Mouse (Mus musculus) erythroid progenitor cell, adult 5-6 weeks (primary cell): ENCODE measurements around the gene Lrpap1. TPM values are rescaled to one million over a fixed set of nuclear protein-coding genes. Genes with fewer than 3 reads are reported as not detected.

ENCODE experiments used
- ATAC-seq: replicated peaks from 2 replicates; pipeline ENCODE4 v1.8.0; 2016; ENCODE audit warnings: moderate number of reproducible peaks, mild to moderate bottlenecking, moderate TSS enrichment, inconsistent platforms; ENCODE audit not compliant: poor library complexity, low FRiP score, severe bottlenecking
- total RNA-seq, 2 experiments: library from RNA; stranded (forward) in 1 of 2; stranded (reverse) in 1 of 2; fragments of 150-400 nt in 1 of 2; fragments of 186-747, 209-891 nt in 1 of 2; gene quantifications; 2 replicates each; pipeline versions ENCODE4 v1.2.3 to v1.2.4; 2015 to 2017; ENCODE audit warnings: low replicate concordance in 2 of 2

The Lrpap1 gene
- total RNA-seq, 2 experiments from 2014 or later = 7.1 to 17.8 TPM

DNA sequence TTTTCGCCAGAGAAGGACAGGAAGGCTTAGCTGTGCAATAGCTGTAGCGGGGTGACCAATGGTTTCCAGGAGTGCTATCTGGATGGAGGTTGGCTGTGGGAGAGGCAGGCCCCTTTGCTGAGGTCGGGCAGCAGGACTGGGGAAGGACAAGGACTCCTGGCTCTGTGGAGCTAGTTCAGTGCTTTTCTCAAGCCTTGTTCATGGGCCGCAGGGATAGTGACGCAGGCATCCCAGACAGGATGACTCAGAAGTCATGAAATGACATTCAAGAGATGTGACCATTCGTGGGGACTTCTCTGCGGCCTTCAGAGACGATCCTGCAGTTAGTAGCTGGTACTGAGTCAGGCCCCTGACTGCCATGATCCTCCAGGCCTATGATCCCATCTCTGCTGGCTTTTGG, 35.3 kb downstream of the Lrpap1 start:
- ATAC-seq = no peak

DNA sequence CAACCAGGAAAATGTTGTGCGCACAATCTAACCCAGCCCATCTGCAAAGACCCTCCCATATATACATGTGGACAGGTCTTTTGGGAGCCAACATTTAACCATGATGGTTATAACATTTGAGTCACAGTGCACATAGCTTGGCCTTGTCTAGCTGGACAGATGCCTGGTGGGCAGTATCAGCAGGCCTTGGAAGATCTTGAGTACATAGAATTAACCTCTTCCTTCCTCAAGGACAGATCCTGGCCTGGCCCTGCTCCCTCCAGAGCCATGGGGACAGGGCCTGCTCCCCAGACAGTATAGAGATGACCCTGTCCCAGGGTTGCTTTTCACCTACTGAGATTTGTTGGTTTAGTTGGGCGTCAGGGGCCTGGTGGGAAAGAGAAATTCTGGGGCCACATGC, 35.7 kb downstream of the Lrpap1 start:
- no peak for ATAC-seq

DNA sequence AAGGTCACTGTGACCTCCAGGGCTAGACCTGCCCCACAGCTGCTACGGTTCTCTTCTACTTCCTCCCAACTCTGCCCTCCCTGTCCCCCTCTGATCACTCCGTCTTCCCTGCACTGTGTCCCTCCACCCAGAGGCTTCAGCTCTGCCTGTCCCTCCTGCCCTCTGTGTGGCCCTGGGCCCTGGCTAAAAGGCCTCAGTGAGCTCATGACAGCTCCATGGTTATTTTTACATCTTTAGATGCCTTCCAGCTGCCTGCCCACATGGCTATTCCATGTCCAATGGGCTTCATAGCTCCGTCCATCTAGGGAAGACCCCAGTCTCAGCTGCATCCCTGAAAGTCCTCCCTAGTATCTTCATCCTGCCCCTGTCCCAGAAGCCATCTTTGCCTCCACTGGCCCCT, 45.5 kb downstream of the Lrpap1 start:
- ATAC-seq = no peak

DNA sequence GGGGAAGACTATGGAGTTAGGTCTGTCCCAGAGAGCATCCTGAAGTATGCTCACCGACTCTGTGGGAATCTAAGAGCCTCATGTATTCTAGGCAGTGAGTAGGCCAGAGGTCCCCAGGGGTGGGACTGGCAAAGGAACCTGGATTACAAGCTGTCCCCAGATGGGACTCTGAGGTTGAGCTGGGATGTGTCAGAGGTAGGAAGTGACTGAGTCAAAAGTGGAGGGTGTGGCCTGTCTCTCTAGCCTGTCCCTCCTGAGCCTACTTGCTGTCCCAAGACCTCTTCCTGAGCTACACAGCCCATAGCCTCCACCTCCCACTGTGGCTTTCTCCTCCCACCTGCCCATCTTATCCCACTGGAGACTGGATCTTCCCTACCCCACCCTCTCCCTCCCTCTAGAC, 47.4 kb downstream of the Lrpap1 start:
- no peak for ATAC-seq

DNA sequence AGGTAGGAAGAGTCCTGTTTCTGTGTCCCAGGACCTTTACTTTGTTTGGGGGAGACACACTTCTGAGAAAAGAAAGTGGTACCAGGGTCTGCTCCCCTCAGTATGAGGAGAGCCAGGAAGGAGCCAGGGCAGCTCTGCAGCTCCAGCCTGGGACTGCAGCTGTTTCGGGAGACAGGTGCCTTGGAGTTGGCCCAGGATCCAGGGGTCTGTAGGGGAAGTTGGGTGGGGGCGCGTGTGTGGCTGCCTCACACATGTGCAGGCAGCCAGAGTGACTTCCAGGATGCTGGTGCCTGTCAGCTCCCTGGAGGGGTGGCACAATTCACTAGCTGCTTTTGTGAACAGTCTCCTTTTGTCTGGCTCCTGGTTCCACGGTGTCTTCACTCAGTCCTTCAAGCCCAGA, 48.0 kb downstream of the Lrpap1 start:
- ATAC-seq = no peak

DNA sequence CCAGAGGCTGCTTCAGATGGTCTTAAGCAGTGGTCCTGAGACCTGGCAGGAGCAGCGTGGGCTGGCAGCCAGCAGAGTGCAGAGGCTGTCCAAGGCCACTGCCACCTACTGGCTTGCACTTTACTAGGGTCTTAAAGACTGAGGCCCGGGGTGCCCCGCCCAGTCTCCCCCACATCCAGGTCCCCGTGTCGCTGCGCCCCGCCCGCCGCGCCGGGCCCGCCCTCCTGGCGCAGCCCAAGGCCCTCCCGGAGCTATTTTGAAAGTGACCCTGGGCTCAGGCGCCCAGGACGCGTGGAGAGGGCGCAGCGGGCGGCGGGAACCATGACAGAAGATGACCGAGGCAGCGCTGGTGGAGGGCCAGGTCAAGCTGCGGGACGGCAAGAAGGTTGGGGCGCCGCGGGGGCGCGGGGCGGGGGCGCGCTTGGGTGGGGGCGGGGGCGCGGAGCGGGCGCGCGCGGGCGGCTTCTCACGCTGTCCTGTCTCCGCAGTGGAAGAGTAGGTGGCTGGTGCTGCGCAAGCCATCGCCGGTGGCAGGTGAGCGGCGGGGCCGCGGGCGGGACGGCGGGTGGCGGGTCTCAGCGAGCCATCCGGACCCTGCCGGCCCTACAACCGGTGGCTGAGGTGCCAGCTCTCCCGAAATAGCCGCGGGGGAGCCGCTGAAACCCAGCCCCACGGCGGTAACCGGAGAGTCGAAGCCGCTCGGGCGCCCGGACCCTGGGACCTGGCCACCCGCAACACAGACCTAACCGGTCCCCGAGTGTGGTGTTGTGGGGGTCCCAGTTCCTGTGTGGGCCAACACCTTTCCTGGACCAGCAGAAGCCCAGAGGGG, 48.7 kb downstream of the Lrpap1 start, which contains the start of gene Dok7:
Gene Dok7, plus strand, starts transcription at position 163 of the 829 bp plus-strand sequence.
- no peak for ATAC-seq

DNA sequence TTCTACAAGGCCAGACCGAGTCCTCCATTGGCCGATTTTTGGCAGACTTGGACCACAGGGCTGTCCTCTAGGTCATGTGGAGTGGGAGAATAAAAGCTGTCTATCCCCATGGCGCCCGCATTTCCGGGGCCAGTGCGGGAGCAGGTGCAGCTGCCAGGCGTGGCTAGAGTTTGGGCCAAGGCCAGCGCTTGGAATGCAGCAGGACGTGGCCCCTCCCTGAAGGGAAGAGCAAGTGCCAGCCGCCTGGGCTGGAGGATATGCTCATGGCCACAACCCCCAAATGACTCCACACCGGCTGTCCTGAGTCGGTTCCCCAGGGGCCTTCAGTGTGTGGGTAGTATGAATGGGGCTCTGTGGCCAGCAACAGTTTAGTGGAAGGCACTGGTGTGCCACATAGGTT, 50.5 kb downstream of the Lrpap1 start:
- ATAC-seq = no peak

DNA sequence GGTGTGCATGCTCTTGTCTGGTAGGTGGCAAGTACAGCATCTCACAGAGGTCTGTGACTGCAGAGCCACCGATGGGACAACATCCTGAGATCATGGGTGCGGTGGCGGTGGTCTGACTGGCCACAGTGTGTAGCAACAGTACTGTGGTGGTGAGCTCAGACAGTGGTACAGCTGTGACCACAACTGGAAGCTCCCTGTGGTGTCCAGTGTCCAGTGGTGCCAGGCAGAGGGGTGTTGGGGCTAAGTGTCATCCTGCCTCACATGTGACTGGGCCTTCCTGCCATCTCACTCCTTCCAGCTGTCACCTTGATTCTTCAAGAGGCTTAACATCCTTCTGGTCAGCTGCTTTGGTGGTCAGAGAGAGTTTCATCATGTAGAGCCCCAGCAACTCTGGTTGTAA, 50.9 kb downstream of the Lrpap1 start:
- no peak for ATAC-seq

DNA sequence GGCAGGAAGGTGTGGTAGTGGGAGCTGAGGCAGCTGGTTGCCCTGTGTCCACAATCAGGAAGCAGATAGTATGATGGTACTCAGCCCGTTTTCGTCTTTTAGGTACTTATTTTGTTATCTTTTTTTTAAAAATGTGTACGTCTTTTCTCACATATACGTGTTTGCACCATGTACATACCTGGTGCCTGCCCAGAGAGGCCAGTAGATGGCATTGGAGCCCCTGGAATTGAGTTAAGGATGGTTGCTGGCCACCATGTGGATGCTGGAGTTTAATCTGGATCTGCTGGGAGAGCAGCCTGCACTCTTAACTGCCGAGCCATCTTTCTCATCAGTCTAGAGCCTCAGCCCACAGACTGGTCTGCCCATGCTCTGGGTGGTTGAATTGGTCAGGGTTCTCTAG, 55.0 kb downstream of the Lrpap1 start:
- no peak for ATAC-seq

DNA sequence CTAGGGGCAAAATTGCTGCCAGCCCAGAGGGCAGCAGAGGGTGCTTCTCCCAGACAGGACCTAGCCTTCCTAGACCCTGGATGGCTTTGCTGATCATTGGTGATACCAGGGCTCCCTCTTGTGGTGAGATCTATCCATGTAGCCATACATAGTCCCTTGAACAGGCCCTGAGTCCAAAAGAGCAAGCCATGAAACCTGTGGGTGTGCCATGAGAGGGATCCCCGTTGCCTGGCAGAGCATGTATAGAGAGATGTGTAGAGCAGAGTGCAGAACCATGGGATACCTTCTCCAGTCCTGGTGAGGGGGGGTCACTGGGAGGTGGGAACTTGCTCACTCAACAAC, 62.5 kb downstream of the Lrpap1 start:
- ATAC-seq = peak; percentile 56; the same call in 1 of the 2 replicates

DNA sequence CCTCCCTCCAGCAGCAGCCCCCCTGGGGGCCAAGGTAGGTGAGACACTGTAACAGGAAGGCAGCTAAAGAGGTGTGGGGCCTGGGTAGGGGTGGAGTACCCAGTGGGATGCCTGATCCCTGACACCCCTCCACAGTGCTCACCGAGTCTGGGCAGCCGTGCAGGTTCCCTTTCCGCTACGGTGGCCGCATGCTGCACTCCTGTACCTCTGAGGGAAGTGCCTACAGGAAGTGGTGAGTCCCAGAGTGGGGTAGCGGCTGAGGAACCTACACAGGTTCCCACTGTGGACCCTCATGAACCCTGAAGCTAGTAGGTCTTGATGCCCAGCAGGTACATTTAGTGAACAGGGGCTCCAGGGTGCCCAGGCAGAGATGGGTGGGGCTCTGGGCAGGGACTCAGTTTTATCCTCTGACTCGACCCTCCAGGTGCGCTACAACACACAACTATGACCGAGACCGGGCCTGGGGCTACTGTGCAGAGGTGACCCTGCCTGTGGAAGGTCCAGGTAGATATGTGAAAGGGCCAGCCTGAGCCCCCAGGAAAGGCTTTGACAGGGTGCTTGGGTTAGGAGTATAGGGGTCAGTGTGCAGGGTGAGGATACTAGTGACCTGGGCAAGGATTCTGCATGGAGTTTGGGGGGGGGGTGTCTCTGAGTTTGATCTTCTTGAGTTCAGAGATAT, 63.0 kb downstream of the Lrpap1 start:
- peak; percentile 9; the same call in 1 of the 2 replicates for ATAC-seq

Other genes with a start within 250 kb of the Lrpap1 start
- gene Msantd1, start 197.8 kb downstream of the Lrpap1 start, total RNA-seq (2015; ENCODE audit: low replicate concordance) = 0.36 and 0.42 TPM in 2 replicates
- 3.5 TPM in 1 of 2 replicates, not detected in the other for gene Msantd1, start 197.8 kb downstream of the Lrpap1 start, total RNA-seq (2017; ENCODE audit: low replicate concordance)
- gene Rgs12, start 156.3 kb downstream of the Lrpap1 start, total RNA-seq (2015; ENCODE audit: low replicate concordance) = 37.3 and 41.4 TPM in 2 replicates
- gene Rgs12, start 156.3 kb downstream of the Lrpap1 start, total RNA-seq (2017; ENCODE audit: low replicate concordance) = 62.8 and 79.7 TPM in 2 replicates
- not detected in 2 replicates for gene Hgfac, start 64.3 kb downstream of the Lrpap1 start, total RNA-seq (2015; ENCODE audit: low replicate concordance)
- not detected in 2 replicates for gene Hgfac, start 64.3 kb downstream of the Lrpap1 start, total RNA-seq (2017; ENCODE audit: low replicate concordance)
- not detected in 2 replicates for gene Dok7, start 49.0 kb downstream of the Lrpap1 start, total RNA-seq (2015; ENCODE audit: low replicate concordance)
- not detected in 2 replicates for gene Dok7, start 49.0 kb downstream of the Lrpap1 start, total RNA-seq (2017; ENCODE audit: low replicate concordance)
- gene Adra2c, start 172.6 kb upstream of the Lrpap1 start, total RNA-seq (2015; ENCODE audit: low replicate concordance) = not detected in 2 replicates
- not detected in 2 replicates for gene Adra2c, start 172.6 kb upstream of the Lrpap1 start, total RNA-seq (2017; ENCODE audit: low replicate concordance)